Mouse (Mus musculus) neutrophil, adult 5-6 weeks (primary cell): ENCODE data around the gene Tars2. TPM values are rescaled to one million over a fixed set of nuclear protein-coding genes. Genes with fewer than 3 reads are reported as not detected.
"Not testable (repeated sequence)": the region's sequence is repeated elsewhere in the genome, so short reads cannot be mapped to it uniquely, and the experiment has no call there.

ENCODE experiments used
- ATAC-seq: fragments of 151-379, 151-347 bp; 2 replicates; pipeline ENCODE4 v1.8.0; 2017; ENCODE audit warnings: mild to moderate bottlenecking, moderate TSS enrichment; ENCODE audit not compliant: insufficient number of reproducible peaks, poor library complexity, low FRiP score, severe bottlenecking; ENCODE audit errors: extremely low read depth
- total RNA-seq: library from RNA; stranded (forward); fragments of 200-1000 nt; gene quantifications from 2 replicates; pipeline ENCODE4 v1.2.3, GENCODE M21; 2017

Tars2 gene
- total RNA-seq, 1 experiment from 2014 or later, result 35.3 TPM

GRCm38 (mm10) chr3:95701877-95702540 is 58.0 kb downstream of the Tars2 start:
- no peak for ATAC-seq

GRCm38 (mm10) chr3:95701085-95701484 is 58.9 kb downstream of the Tars2 start:
- ATAC-seq, result no peak

DNA sequence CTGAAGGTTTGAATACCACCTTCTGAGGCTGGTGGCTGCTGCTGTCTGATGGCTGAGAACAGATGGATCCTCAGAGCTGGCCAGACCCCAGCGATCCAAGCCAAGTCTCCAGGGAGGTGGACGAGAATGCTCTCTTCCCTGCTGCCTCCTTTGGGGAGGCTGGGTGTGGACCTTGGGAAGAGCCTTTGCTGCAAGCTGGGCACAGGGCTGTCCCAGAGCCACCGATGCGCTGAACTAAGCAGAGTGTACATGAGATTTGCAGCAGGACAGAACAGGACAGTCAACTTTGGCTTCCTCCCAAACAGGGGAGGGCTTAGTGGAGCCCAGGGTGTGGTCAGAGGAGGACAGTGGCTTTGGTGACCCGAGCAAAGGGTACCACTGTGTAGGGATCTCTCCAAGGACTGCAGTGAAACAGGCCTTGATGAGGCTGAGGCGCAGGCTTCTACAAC is 59.7 kb downstream of the Tars2 start:
- ATAC-seq, result no peak

GRCm38 (mm10) chr3:95698286-95698685 is 61.7 kb downstream of the Tars2 start:
- no peak for ATAC-seq

DNA sequence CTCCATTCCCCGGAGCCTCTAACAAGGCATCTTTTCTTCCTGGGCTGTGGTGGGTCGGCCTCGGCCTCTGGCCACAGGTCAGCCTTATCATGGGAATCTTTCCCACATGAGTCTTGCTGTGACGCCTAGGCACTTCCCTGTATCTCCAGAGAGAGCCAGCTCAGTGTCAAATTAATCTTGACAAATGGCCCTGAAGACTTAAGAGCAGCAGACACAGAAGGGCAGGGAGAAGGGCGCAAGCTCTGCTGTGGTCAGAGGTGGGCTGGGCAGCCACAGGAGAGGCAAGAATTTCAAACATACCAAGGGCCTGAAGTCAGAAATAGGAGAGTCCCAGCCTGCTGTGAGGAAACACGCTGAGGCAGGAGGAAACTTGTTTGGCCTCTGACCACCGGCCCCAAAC is 63.6 kb downstream of the Tars2 start:
- no peak for ATAC-seq

DNA sequence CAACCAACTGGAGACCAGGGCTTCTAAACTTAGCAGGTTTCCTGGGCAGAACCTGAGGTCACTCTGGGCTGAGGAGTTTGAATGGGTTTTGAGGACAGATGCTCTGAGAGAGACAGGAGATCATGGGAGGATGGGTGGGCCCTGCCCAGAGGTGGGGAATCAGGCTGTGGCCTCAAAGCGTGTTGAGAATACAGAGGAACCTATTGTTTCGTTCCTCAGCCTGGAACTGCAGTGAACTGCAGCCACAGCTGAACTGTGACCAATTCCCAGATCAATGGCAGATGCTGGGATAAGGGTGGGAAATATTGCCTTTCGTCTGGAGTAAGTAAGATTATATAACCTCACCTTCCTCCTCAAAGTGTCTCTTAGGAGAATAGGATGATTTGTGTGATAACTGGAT is 64.2 kb downstream of the Tars2 start:
- ATAC-seq, result no peak

DNA sequence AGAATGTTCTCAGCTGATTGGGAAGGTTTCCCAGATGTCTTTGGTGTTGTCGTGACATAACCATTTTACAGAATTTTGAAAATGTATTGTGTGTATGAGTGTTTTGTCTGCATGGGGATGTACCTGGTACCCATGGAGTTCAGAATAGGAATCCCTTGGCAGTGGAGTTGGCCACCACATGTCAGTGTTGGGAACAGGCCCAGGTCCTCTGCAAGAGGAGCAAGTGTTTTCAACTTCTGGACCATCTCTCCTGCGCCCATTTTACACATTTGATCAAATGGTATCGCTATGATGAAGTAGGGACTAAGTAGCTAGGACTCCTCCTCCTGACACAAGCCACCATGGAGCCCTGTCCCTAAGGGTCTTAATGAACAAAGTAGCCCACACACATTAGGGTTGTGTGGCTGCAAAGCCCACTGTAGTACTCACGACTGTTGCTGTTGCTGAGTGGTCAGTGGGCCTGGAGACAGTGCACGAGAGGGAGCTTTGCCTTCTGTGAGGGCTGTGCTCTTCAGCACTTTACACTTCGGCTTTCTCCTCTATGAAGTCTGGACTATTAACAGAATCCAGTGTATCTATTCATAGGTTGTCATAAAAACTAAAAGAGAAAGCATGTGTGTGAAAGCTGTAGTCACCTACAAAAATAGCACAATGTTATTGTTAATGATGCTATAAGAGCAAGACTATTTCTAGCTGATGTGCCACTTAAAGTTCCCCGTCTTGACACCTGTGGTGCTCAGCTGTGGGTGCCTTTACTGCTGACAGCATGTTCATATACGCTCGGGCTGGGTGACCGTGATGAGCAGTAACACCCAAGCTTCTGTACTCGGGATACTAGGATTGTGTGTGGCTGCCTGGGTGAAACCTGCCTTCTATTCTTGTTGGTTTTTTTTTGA is 65.0 kb downstream of the Tars2 start:
- no peak for ATAC-seq

DNA sequence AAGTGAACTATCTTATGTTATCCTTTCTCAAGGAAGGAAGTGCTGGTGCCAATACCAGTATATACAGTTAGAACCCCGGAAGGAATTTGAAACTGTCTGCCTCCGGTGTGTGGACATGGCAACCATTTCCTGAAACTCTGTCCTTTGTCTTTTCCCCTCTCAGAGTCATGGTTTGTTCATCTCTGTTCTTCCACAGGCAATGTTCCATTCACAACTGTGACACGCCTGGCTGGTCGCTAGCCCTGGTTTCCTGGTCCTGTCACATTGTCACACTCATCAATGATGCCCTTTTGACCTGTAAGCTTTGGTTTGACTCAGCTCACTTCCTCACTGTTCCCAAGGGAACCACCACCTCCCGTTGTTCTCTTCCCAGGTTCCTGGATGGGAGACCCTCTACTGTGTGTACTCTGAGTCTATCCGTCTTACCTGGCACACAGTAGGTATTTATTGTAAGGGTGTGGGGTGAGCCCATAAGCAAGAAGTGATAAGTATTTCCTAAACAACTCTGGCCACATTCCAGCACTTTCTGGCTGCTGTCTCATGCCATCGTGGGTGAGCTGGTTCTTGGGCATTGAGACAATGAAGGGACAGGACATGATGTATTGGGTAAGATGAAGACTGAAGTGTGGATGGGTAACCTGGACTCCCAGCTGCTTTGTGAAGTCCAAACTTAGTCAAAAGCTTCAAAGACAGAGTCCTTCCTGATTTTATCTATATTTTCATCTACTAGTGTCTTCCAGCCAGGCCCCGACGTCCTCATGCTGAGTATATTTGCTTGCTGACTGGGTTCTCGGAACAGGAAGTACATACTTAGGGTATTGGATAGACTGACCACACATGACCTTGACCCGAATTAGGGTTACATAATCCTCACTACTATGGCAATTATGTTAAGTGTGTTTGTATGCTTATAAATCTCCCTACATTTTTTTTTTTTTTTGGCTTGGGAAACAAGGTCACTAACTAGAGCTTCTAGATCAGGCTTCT is 65.9 kb downstream of the Tars2 start:
- ATAC-seq, result peak; percentile 38; the same call in 1 of the 2 replicates

DNA sequence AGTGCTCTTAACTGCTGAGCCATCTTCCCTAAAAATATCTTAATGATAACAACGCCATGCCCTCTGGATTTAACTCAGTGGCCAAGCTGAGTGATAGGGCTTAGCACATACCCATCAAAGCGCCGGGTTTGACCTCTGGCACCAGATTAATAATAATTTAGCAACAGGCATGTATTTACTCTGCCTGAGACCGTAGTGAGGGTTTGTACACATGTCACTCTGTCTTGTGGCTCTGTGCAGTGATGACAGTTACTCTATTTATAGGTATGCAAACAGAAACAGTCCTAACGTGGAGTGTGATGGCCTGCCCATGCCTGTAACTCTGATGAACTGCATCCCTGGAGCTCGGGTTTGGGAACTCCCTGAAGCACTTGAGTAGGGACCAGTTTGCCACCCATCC is 67.3 kb downstream of the Tars2 start:
- no peak for ATAC-seq

DNA sequence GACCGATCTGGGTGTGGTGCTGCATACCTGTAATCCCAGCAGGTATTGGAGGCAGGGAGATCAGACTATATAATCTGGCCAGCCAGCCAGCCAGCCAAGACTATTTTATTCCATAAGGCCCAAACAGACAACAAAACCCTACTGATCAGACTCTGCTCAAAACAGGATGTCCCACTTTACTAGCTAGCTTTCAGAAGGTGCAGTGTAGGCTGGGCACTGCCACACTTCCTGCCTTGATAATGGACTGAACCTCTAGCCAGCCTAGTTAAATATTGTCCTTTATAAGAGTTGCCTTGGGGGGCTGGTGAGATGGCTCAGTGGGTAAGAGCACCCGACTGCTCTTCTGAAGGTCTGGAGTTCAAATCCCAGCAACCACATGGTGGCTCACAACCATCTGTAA is 69.5 kb downstream of the Tars2 start:
- ATAC-seq, result not testable (repeated sequence)

Other genes with a start within 250 kb of the Tars2 start
- 904 and 941 TPM in 2 replicates for gene Ctss, start 233.4 kb downstream of the Tars2 start, total RNA-seq
- 0.49 TPM in 1 of 2 replicates, not detected in the other for gene Hormad1, start 200.5 kb downstream of the Tars2 start, total RNA-seq
- gene Golph3l, start 171.3 kb downstream of the Tars2 start, total RNA-seq, result 34.0 and 43.7 TPM in 2 replicates
- gene Ensa, start 135.2 kb downstream of the Tars2 start, total RNA-seq, result 148 and 157 TPM in 2 replicates
- 1,463 and 1,559 TPM in 2 replicates for gene Mcl1, start 101.4 kb downstream of the Tars2 start, total RNA-seq
- gene Adamtsl4, start 72.3 kb downstream of the Tars2 start, total RNA-seq, result 0.47 and 0.74 TPM in 2 replicates
- 3.8 and 4.5 TPM in 2 replicates for gene Ecm1, start 20.6 kb downstream of the Tars2 start, total RNA-seq
- gene Rprd2, start 58.7 kb upstream of the Tars2 start, total RNA-seq, result 52.3 and 54.8 TPM in 2 replicates
- 56.2 and 62.6 TPM in 2 replicates for gene Prpf3, start 95.7 kb upstream of the Tars2 start, total RNA-seq
- 155 and 192 TPM in 2 replicates for gene Mrps21, start 111.3 kb upstream of the Tars2 start, total RNA-seq
- 0.81 and 2.2 TPM in 2 replicates for gene Ciart, start 122.0 kb upstream of the Tars2 start, total RNA-seq
- 63.4 and 69.2 TPM in 2 replicates for gene BC028528, start 131.8 kb upstream of the Tars2 start, total RNA-seq
- 26.9 and 27.1 TPM in 2 replicates for gene Aph1a, start 133.8 kb upstream of the Tars2 start, total RNA-seq
- not detected in 2 replicates for gene Car14, start 144.5 kb upstream of the Tars2 start, total RNA-seq
- 82.9 and 114 TPM in 2 replicates for gene Anp32e, start 169.0 kb upstream of the Tars2 start, total RNA-seq
- 153 and 166 TPM in 2 replicates for gene Plekho1, start 235.8 kb upstream of the Tars2 start, total RNA-seq